Mouse (Mus musculus) intestine, embryonic 15.5 days (tissue): ENCODE results near the gene Atp2a3. TPM values are rescaled to one million over a fixed set of nuclear protein-coding genes. Genes with fewer than 3 reads are reported as not detected.

ENCODE experiments used
- ATAC-seq: fragments of 200-750 bp; cut with Nextera tagmentation; 2 replicates; pipeline ENCODE4 v1.8.0; 2017; ENCODE audit warnings: moderate TSS enrichment, moderate library complexity
- H3K27ac ChIP-seq: fragments of 300-500 bp; sonication (generic); 2 replicates; pipeline ENCODE4 v1.5.1; 2015; ENCODE audit warnings: mild to moderate bottlenecking, inconsistent platforms
- H3K27me3 ChIP-seq: fragments of 300-500 bp; sonication (generic); replicated peaks from 2 replicates; pipeline ENCODE4 v1.6.1; 2015; ENCODE audit warnings: inconsistent platforms
- H3K36me3 ChIP-seq: fragments of 300-500 bp; sonication (generic); 2 replicates; pipeline ENCODE4 v1.6.1; 2015; ENCODE audit warnings: inconsistent platforms
- H3K4me1 ChIP-seq: fragments of 300-500 bp; sonication (generic); replicated peaks from 2 replicates; pipeline ENCODE4 v1.6.1; 2015; ENCODE audit warnings: inconsistent platforms
- H3K4me2 ChIP-seq: fragments of 300-500 bp; sonication (generic); replicated peaks from 2 replicates; pipeline ENCODE4 v1.6.1; 2015; ENCODE audit warnings: mild to moderate bottlenecking, inconsistent platforms
- H3K4me3 ChIP-seq: fragments of 300-500 bp; sonication (generic); replicated peaks from 2 replicates; pipeline ENCODE4 v1.5.1; 2015; ENCODE audit warnings: inconsistent platforms
- H3K9ac ChIP-seq: fragments of 300-500 bp; sonication (generic); 2 replicates; pipeline ENCODE4 v1.6.1; 2015; ENCODE audit warnings: inconsistent platforms
- H3K9me3 ChIP-seq: fragments of 300-500 bp; sonication (generic); 2 replicates; pipeline ENCODE4 v1.6.1; 2016; ENCODE audit warnings: inconsistent platforms
- WGBS: fragments of 180-500 bp; shearing (Covaris S2); methylation state at CpG from one replicate; pipeline ENCODE4 v1.1.7; 2015; 5-methylcytosine and 5-hydroxymethylcytosine counted together
- polyA plus RNA-seq: library from polyadenylated mRNA; unstranded; fragments of >200 nt; fragmentation: Nextera tagmentation; extraction: Ambion mirVana; gene quantifications from 2 replicates; pipeline ENCODE4 v1.2.1, GENCODE M21; 2015

The Atp2a3 gene
- polyA plus RNA-seq, 1 experiment from 2014 or later = 23.5 TPM

GRCm38 (mm10) chr11:72990688-72991087 lies 29.7 kb downstream of the Atp2a3 start:
- H3K4me3 ChIP-seq = no peak overlapping the region
- H3K27me3 ChIP-seq = no peaks in the 10 kb centered on the region
- no peaks in the 10 kb centered on the region for H3K9me3 ChIP-seq
- no peak for ATAC-seq
- H3K36me3 ChIP-seq = no peaks in the 10 kb centered on the region
- H3K27ac ChIP-seq = no peak overlapping the region
- 80% methylated on average over 9 of the region's 9 CpGs for WGBS
- no peak overlapping the region for H3K4me2 ChIP-seq
- H3K4me1 ChIP-seq = peaks cover 26% of the 10 kb centered on the region
- no peak overlapping the region for H3K9ac ChIP-seq

DNA sequence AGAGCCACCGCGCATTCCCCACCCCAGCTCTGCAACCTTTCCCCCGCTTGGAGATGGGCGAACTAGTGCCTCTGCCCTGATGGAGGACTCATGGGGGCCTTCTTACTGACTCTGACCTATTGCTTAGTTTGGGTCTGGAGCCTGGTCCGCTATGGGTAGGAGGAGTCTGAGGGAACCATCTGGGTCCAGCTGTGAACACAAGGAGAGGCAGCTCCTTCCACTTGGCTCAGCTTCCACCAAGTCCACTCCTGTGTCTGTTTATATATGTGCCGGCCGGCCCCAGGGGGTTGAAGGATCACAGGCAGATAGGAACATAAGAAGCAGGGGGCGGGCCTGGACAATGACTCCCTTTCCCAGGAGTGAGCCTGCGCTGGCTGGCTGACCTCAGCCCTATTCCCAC lies 31.0 kb downstream of the Atp2a3 start:
- 31% methylated on average over 9 of the region's 9 CpGs for WGBS
- ATAC-seq = peak; percentile 70
- H3K9ac ChIP-seq = no peak overlapping the region

GRCm38 (mm10) chr11:72996346-72996745 lies 35.4 kb downstream of the Atp2a3 start:
- no peak overlapping the region for H3K4me3 ChIP-seq

More for the DNA sequence above, 31.0 kb downstream of the Atp2a3 start:
- Histone ChIP-seq H3K4me2 (no peak overlapping the region; the same call in 1 of the 2 replicates), H3K27ac (peak overlapping the region; percentile 49), H3K27me3 (no peaks in the 10 kb centered on the region), H3K9me3 (no peaks in the 10 kb centered on the region), H3K36me3 (no peaks in the 10 kb centered on the region), H3K4me1 (peaks cover 25% of the 10 kb centered on the region), H3K4me3 (no peak overlapping the region)

GRCm38 (mm10) chr11:72996781-72997180 lies 35.8 kb downstream of the Atp2a3 start:
- Histone ChIP-seq H3K4me1 (peaks cover 16% of the 10 kb centered on the region), H3K9me3 (no peaks in the 10 kb centered on the region), H3K27me3 (no peaks in the 10 kb centered on the region), H3K4me2 (no peak overlapping the region), H3K36me3 (no peaks in the 10 kb centered on the region), H3K9ac (no peak overlapping the region), H3K4me3 (no peak overlapping the region), H3K27ac (no peak overlapping the region)
- 90% methylated on average over 2 of the region's 2 CpGs for WGBS
- no peak for ATAC-seq

More at GRCm38 (mm10) chr11:72996346-72996745, 35.4 kb downstream of the Atp2a3 start:
- peaks cover 19% of the 10 kb centered on the region for H3K4me1 ChIP-seq
- H3K27me3 ChIP-seq = no peaks in the 10 kb centered on the region
- H3K36me3 ChIP-seq = no peaks in the 10 kb centered on the region
- WGBS = 83% methylated on average over 6 of the region's 6 CpGs
- no peak overlapping the region for H3K27ac ChIP-seq
- H3K9ac ChIP-seq = no peak overlapping the region
- no peak for ATAC-seq
- no peaks in the 10 kb centered on the region for H3K9me3 ChIP-seq
- no peak overlapping the region for H3K4me2 ChIP-seq

DNA sequence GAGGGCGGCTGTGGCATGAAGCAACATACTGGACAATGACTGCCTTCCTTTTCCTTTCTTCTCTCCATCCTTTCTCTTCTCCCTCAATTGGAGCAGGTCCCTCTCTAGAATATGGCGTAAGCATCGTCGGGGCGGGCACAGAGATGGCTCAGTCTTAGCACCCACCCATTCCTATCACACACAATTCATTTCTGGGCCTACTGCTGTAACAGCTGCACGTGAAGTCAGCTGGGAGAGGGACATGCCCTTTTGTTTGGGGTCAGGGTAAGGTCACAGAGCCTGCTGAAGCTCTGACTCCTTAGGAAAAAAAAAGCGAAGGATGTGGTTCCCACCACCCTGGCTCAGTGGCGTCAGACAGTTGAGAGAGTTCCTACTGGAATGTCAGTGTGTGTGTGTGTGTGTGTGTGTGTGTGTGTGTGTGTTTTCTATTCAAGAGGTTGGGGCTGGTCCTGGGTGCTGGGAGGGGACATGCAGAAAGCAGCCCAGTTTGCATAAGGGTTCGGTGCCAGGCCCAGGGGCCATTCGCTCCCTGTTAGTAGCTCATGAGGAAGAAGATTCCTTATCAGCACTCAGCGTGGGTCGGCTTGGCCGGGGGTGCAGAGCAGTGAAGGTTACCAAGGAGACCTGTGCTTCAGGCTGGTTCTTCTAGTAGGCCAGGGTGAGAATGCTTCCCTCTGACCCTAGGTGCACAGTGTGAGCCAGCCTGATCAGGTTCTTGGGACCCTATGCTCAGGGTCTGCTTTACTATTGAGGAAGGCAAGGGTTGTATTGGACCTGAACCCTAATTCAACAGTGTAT lies 36.8 kb downstream of the Atp2a3 start:
- Histone ChIP-seq H3K4me2 (no peak overlapping the region), H3K9ac (no peak overlapping the region), H3K27me3 (no peaks in the 10 kb centered on the region), H3K9me3 (no peaks in the 10 kb centered on the region), H3K36me3 (no peaks in the 10 kb centered on the region), H3K4me1 (peaks cover 10% of the 10 kb centered on the region; the same call in 1 of the 2 replicates), H3K27ac (no peak overlapping the region), H3K4me3 (no peak overlapping the region)
- WGBS = 62% methylated on average over 13 of the region's 13 CpGs
- ATAC-seq = no peak

DNA sequence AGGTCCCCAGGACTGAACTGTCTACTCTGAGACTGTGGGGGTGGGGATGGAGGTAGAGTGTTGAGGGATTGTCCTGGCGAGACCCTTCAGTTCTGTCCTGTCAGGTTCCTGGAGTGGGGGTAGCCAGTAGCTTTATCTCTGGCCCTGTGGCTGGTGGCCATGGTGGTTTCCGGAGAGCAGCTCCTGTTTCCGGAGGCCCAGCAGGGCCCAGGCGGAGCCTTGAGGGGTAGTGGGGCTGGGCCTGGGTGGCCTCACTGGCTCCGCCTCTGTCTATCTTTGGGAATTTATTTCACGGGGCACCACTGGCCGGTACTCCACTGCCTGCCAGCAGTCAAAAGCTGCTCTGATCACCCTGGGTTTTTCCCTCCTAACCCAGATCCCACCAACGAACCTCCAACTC lies 37.8 kb downstream of the Atp2a3 start, which contains the start of gene P2rx1:
Gene P2rx1 (plus strand): TSS at position 333 of the 400 bp plus-strand sequence.
- Histone ChIP-seq H3K27me3 (no peaks in the 10 kb centered on the region), H3K4me2 (no peak within 1 kb of the TSS), H3K4me1 (peaks cover 10% of the 10 kb centered on the region; the same call in 1 of the 2 replicates), H3K4me3 (no peak within 1 kb of the TSS), H3K9me3 (no peaks in the 10 kb centered on the region), H3K9ac (no peak within 1 kb of the TSS), H3K36me3 (no peaks in the 10 kb centered on the region), H3K27ac (no peak within 1 kb of the TSS)
- ATAC-seq = peak; percentile 50; the same call in 1 of the 2 replicates
- WGBS = 37% methylated on average over 8 of the region's 8 CpGs

DNA sequence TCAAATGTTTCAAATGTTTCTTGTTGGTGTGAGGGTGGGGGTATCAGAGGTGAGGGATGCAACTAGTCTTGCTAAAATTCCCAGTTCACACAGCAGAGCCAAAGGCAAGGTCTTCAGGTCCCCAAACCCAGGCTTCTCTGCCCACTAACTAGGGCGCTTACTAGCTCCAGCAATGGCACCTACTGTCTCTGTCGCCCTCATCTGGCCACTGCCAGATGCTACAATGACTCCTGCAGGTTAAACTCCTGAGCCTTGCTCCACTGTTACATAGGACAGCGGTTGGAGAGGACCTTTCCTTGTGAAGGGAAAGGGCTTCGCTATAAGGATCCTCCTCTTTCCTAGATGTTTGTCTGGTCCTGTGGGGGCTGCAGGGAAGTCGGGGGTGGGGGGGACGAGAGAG lies 40.1 kb downstream of the Atp2a3 start:
- WGBS = 11% methylated on average over 6 of the region's 6 CpGs
- H3K4me3 ChIP-seq = no peak overlapping the region
- H3K36me3 ChIP-seq = no peaks in the 10 kb centered on the region
- H3K9ac ChIP-seq = no peak overlapping the region
- H3K9me3 ChIP-seq = no peaks in the 10 kb centered on the region
- H3K4me1 ChIP-seq = peaks cover 10% of the 10 kb centered on the region; the same call in 1 of the 2 replicates
- no peak overlapping the region for H3K4me2 ChIP-seq
- peak; percentile 59 for ATAC-seq
- no peak overlapping the region for H3K27ac ChIP-seq
- H3K27me3 ChIP-seq = no peaks in the 10 kb centered on the region

- Histone ChIP-seq H3K9ac (no peak overlapping the region), H3K36me3 (no peaks in the 10 kb centered on the region), H3K9me3 (no peaks in the 10 kb centered on the region), H3K27ac (no peak overlapping the region), H3K4me2 (no peak overlapping the region), H3K4me3 (no peak overlapping the region), H3K27me3 (no peaks in the 10 kb centered on the region), H3K4me1 (no peaks in the 10 kb centered on the region)
- WGBS = 5% methylated on average over 2 of the region's 2 CpGs
- peak; percentile 77 for ATAC-seq
Observed at GRCm38 (mm10) chr11:73006377-73006776, 45.4 kb downstream of the Atp2a3 start.

GRCm38 (mm10) chr11:73007113-73007512 lies 46.1 kb downstream of the Atp2a3 start:
- Histone ChIP-seq H3K27ac (no peak overlapping the region), H3K27me3 (no peaks in the 10 kb centered on the region), H3K36me3 (no peaks in the 10 kb centered on the region), H3K4me1 (no peaks in the 10 kb centered on the region), H3K4me2 (no peak overlapping the region), H3K9ac (no peak overlapping the region), H3K9me3 (no peaks in the 10 kb centered on the region), H3K4me3 (no peak overlapping the region)
- ATAC-seq = no peak
- 77% methylated on average over 3 of the region's 3 CpGs for WGBS

DNA sequence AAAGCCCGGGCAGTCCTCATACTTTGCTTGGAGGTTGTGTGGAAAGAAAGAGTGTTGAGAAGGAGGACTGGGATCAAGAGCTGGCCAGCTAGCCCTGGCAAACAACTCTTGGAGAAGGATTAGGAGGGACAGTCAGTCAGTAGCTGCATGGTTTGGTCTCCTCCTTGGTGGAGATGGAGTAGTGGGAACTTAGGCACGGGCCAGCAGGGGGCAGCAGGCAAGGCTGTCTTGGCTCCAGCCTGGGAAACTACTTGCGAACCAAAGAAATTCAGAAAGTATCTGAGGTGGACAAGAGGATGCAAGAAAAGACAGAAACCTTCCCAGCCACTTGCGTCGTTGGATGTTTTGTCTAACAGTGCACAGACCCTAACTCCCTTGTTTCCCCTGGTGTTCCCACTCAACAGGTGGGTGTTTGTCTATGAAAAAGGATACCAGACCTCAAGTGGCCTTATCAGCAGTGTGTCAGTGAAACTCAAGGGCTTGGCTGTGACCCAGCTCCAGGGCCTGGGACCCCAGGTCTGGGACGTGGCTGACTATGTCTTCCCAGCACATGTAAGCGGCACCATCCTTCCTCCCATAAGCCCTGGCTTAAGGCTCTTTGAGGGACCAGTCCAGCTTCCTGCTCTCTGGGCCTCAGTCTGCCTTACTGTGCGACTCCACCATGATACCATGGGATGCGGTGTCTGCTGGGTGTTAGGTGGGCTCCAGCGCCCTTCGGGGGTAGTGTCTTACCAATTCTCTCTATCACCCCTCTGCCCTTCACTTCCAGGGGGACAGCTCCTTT lies 46.9 kb downstream of the Atp2a3 start:
- Histone ChIP-seq H3K4me3 (no peak overlapping the region), H3K9me3 (no peaks in the 10 kb centered on the region), H3K4me2 (no peak overlapping the region), H3K36me3 (no peaks in the 10 kb centered on the region), H3K27ac (no peak overlapping the region), H3K27me3 (no peaks in the 10 kb centered on the region), H3K4me1 (no peaks in the 10 kb centered on the region), H3K9ac (no peak overlapping the region)
- ATAC-seq = peak; percentile 48; the same call in 1 of the 2 replicates
- 63% methylated on average over 11 of the region's 11 CpGs for WGBS

- 63% methylated on average over 2 of the region's 2 CpGs for WGBS
- ATAC-seq = no peak
- no peak overlapping the region for H3K27ac ChIP-seq
Observed at GRCm38 (mm10) chr11:73008826-73009225, 47.9 kb downstream of the Atp2a3 start.

GRCm38 (mm10) chr11:73009531-73010274 lies 48.7 kb downstream of the Atp2a3 start:
- WGBS = 57% methylated on average over 13 of the region's 13 CpGs
- Histone ChIP-seq H3K27me3 (no peaks in the 10 kb centered on the region), H3K4me1 (no peaks in the 10 kb centered on the region; the same call in 1 of the 2 replicates), H3K4me3 (0 out of 2 replicates have a peak overlapping the region, but pooled peaks have one; percentile 4), H3K4me2 (no peak overlapping the region), H3K36me3 (no peaks in the 10 kb centered on the region), H3K9ac (no peak overlapping the region), H3K9me3 (no peaks in the 10 kb centered on the region), H3K27ac (no peak overlapping the region)
- ATAC-seq = no peak

More at GRCm38 (mm10) chr11:73008826-73009225, 47.9 kb downstream of the Atp2a3 start:
- Histone ChIP-seq H3K4me2 (no peak overlapping the region), H3K9ac (no peak overlapping the region), H3K9me3 (no peaks in the 10 kb centered on the region), H3K4me1 (no peaks in the 10 kb centered on the region), H3K4me3 (no peak overlapping the region), H3K27me3 (no peaks in the 10 kb centered on the region), H3K36me3 (no peaks in the 10 kb centered on the region)
